Mouse (Mus musculus) G1E (cell line): ENCODE data around the gene Rfx4.

Experiments used
- CTCF ChIP-seq: IDR thresholded peaks from 2 replicates; pipeline ENCODE4 v1.5.1; 2012; ENCODE audit warnings: low read depth, low read length, inconsistent platforms, mixed read lengths
- GATA1 ChIP-seq: IDR thresholded peaks from 2 replicates; pipeline ENCODE4 v1.6.1; 2012; ENCODE audit warnings: borderline replicate concordance, low read length, inconsistent platforms, mixed read lengths
- GATA2 ChIP-seq: IDR thresholded peaks from 2 replicates; pipeline ENCODE4 v1.6.1; 2012; ENCODE audit warnings: low read depth, low read length, inconsistent platforms, borderline replicate concordance
- POLR2AphosphoS5 ChIP-seq: IDR thresholded peaks from 2 replicates; pipeline ENCODE4 v1.6.1; 2012; ENCODE audit warnings: low read depth, low read length, inconsistent platforms; ENCODE audit not compliant: insufficient replicate concordance
- TAL1 ChIP-seq: conservative IDR thresholded peaks from 2 replicates; pipeline ENCODE4 v1.6.1; 2012; ENCODE audit warnings: low read depth, low read length, inconsistent platforms, mixed read lengths

DNA sequence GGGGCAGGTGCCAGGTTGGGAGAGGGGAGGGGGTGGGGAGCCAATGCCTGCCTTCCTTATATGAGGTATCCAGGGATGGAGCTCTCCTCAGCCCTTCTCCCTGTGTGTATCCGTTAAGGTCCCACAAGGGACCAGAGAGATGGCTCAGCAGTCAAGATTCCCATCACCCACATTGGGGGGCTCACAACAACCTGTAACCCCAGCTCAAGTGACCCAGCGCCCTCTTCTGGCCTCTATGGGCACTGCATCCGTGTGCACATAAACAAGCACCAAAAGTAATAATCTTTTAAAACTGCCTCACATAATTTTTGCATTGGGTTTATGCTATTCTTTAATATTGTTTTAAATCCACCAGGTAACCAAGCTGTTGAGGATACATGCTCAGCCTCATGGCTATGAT, 25.8 kb upstream of the Rfx4 start:
- peak; percentile 46; the same call in 1 of the 2 replicates for TF ChIP-seq CTCF
- no peak for TF ChIP-seq GATA1
- no peak for TF ChIP-seq TAL1
- no peak for TF ChIP-seq POLR2AphosphoS5
- no peak for TF ChIP-seq GATA2
